Mouse (Mus musculus): ENCODE results near the gene H2-Eb2. TPM values are rescaled to one million over a fixed set of nuclear protein-coding genes. Genes with fewer than 3 reads are reported as not detected.
"Not testable (repeated sequence)": the region's sequence is repeated elsewhere in the genome, so short reads cannot be mapped to it uniquely, and the experiment has no call there.

Gene H2-Eb2
- total RNA-seq, 1 experiment = not detected

- no peak overlapping the region for H3K27ac ChIP-seq (ENCODE audit: insufficient read depth, low read depth, low read length, poor library complexity, severe bottlenecking)
- no peaks in the 10 kb centered on the region for H3K36me3 ChIP-seq (ENCODE audit: control insufficient read depth, insufficient read depth, low read length, poor library complexity, severe bottlenecking)
- in situ Hi-C loops (cut with MboI; ENCODE audit: low sequenced_read_pairs in 2 of 2, unreplicated experiment in 2 of 2) = no loop called here
- no peaks in the 10 kb centered on the region for H3K4me1 ChIP-seq (ENCODE audit: control insufficient read depth in 2 of 2, insufficient read depth in 2 of 2, low read length in 2 of 2, poor library complexity in 1 of 2)
- no peak for DNase-seq (ENCODE audit: low read depth, low spot score)
- no peak overlapping the region for H3K4me3 ChIP-seq (ENCODE audit: insufficient read depth in 1 of 2, low read depth in 1 of 2, low read length in 2 of 2, poor library complexity in 1 of 2, severe bottlenecking in 1 of 2)
- no peaks in the 10 kb centered on the region for H3K9me3 ChIP-seq (ENCODE audit: control insufficient read depth, insufficient read depth, low read depth, low read length)
- no peak overlapping the region for H3K9ac ChIP-seq (ENCODE audit: insufficient read depth, low read depth, low read length, poor library complexity, severe bottlenecking)
- TF ChIP-seq HCFC1 (IDR thresholded peaks at IDR 0.05; ENCODE audit: borderline replicate concordance, insufficient read depth, low read length) (no peak), CHD2 (IDR thresholded peaks at IDR 0.05; ENCODE audit: low read depth, low read length) (no peak), MAFK (IDR thresholded peaks at IDR 0.05; ENCODE audit: insufficient read depth, low read depth, low read length) (no peak), ZC3H11A (IDR thresholded peaks at IDR 0.05; ENCODE audit: borderline replicate concordance, low read depth, low read length) (no peak), ZNF384 (IDR thresholded peaks at IDR 0.05; ENCODE audit: low read depth, low read length) (no peak)
Measured at GRCm38 (mm10) chr17:34307216-34307615, 18.2 kb upstream of the H2-Eb2 start.

DNA sequence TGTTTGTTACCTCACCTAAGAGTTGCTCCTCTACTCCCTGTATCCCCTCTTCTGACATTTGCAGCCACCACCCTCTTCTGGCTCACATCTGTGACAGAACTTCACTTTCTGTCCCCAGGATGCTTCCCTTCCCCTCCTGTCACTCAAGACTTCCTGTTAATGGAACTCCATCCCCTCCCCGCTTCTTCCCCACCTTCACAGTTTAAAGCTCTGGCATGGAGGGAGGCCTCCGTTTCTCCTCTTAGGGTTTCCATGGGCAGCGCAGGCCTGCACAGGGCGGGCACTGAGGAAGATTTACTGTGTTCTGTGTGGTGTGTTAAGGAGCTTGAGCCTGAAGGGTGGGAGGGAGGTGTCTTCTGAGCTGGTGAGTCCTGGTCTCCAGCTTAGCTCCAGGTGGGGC is 17.3 kb upstream of the H2-Eb2 start:
- no peak for TF ChIP-seq HCFC1 (IDR thresholded peaks at IDR 0.05; ENCODE audit: borderline replicate concordance, insufficient read depth, low read length)
- TF ChIP-seq ZC3H11A (IDR thresholded peaks at IDR 0.05; ENCODE audit: borderline replicate concordance, low read depth, low read length) = no peak
- no peak for TF ChIP-seq ZNF384 (IDR thresholded peaks at IDR 0.05; ENCODE audit: low read depth, low read length)
- TF ChIP-seq MAFK (IDR thresholded peaks at IDR 0.05; ENCODE audit: insufficient read depth, low read depth, low read length) = no peak
- TF ChIP-seq CHD2 (IDR thresholded peaks at IDR 0.05; ENCODE audit: low read depth, low read length) = no peak
- no peak overlapping the region for H3K4me3 ChIP-seq (ENCODE audit: insufficient read depth in 1 of 2, low read depth in 1 of 2, low read length in 2 of 2, poor library complexity in 1 of 2, severe bottlenecking in 1 of 2)
- H3K27ac ChIP-seq (ENCODE audit: insufficient read depth, low read depth, low read length, poor library complexity, severe bottlenecking) = no peak overlapping the region
- H3K36me3 ChIP-seq (ENCODE audit: control insufficient read depth, insufficient read depth, low read length, poor library complexity, severe bottlenecking) = no peaks in the 10 kb centered on the region
- no peaks in the 10 kb centered on the region for H3K4me1 ChIP-seq (ENCODE audit: control insufficient read depth in 2 of 2, insufficient read depth in 2 of 2, low read length in 2 of 2, poor library complexity in 1 of 2)
- H3K9me3 ChIP-seq (ENCODE audit: control insufficient read depth, insufficient read depth, low read depth, low read length) = no peaks in the 10 kb centered on the region
- no peak overlapping the region for H3K9ac ChIP-seq (ENCODE audit: insufficient read depth, low read depth, low read length, poor library complexity, severe bottlenecking)
- in situ Hi-C loops (cut with MboI; ENCODE audit: low sequenced_read_pairs in 2 of 2, unreplicated experiment in 2 of 2) = no loop called here
- DNase-seq (ENCODE audit: low read depth, low spot score) = no peak

DNA sequence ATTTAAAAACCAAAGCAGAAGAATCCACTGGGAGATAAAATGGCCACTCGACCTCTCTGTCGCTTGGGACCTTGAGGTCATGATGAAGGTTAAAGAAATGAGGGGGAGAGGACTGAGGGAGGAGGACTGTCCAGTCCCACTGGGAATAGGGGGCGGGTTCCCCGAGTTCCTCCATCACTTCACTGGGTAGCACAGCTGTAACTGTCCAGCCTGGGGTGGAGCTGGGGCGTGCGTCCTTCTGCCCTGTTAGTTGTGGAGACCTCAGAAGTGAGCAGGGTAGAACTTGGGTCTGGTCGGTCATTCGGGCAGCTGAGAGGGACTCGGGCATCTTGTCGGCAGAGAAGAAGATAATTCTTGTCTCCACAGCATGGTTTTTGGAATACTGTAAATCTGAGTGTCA is 16.2 kb upstream of the H2-Eb2 start:
- H3K27ac ChIP-seq (ENCODE audit: insufficient read depth, low read depth, low read length, poor library complexity, severe bottlenecking) = no peak overlapping the region
- no peak overlapping the region for H3K9ac ChIP-seq (ENCODE audit: insufficient read depth, low read depth, low read length, poor library complexity, severe bottlenecking)
- H3K4me1 ChIP-seq (ENCODE audit: control insufficient read depth in 2 of 2, insufficient read depth in 2 of 2, low read length in 2 of 2, poor library complexity in 1 of 2) = peaks cover 0 to 3% of the 10 kb centered on the region in 2 experiments; a peak in 1 of 4 replicates
- in situ Hi-C loops (cut with MboI; ENCODE audit: low sequenced_read_pairs in 2 of 2, unreplicated experiment in 2 of 2) = no loop called here
- H3K4me3 ChIP-seq (ENCODE audit: insufficient read depth in 1 of 2, low read depth in 1 of 2, low read length in 2 of 2, poor library complexity in 1 of 2, severe bottlenecking in 1 of 2) = peak overlapping the region; percentile 52 to 61; a peak in 3 of 4 replicates
- H3K9me3 ChIP-seq (ENCODE audit: control insufficient read depth, insufficient read depth, low read depth, low read length) = no peaks in the 10 kb centered on the region
- no peak for TF ChIP-seq CHD2 (IDR thresholded peaks at IDR 0.05; ENCODE audit: low read depth, low read length)
- no peak for TF ChIP-seq MAFK (IDR thresholded peaks at IDR 0.05; ENCODE audit: insufficient read depth, low read depth, low read length)
- no peak for TF ChIP-seq HCFC1 (IDR thresholded peaks at IDR 0.05; ENCODE audit: borderline replicate concordance, insufficient read depth, low read length)
- TF ChIP-seq ZC3H11A (IDR thresholded peaks at IDR 0.05; ENCODE audit: borderline replicate concordance, low read depth, low read length) = no peak
- no peak for TF ChIP-seq ZNF384 (IDR thresholded peaks at IDR 0.05; ENCODE audit: low read depth, low read length)
- no peaks in the 10 kb centered on the region for H3K36me3 ChIP-seq (ENCODE audit: control insufficient read depth, insufficient read depth, low read length, poor library complexity, severe bottlenecking)
- DNase-seq (ENCODE audit: low read depth, low spot score) = no peak

GRCm38 (mm10) chr17:34309683-34310385 is 15.6 kb upstream of the H2-Eb2 start:
- H3K27ac ChIP-seq (ENCODE audit: insufficient read depth, low read depth, low read length, poor library complexity, severe bottlenecking) = no peak overlapping the region
- in situ Hi-C loops (cut with MboI; ENCODE audit: low sequenced_read_pairs in 2 of 2, unreplicated experiment in 2 of 2) = loop anchor here in 1 of 2 experiments (5.0 kb wide), 1 partner anchor 63 kb away; no protein-coding TSS in a partner anchor
- peak overlapping the region; percentile 48; the same call in 1 of the 2 replicates for H3K9ac ChIP-seq (ENCODE audit: insufficient read depth, low read depth, low read length, poor library complexity, severe bottlenecking)
- H3K4me1 ChIP-seq (ENCODE audit: control insufficient read depth in 2 of 2, insufficient read depth in 2 of 2, low read length in 2 of 2, poor library complexity in 1 of 2) = peaks cover 0 to 4% of the 10 kb centered on the region in 2 experiments; a peak in 1 of 4 replicates
- TF ChIP-seq CHD2 (IDR thresholded peaks at IDR 0.05; ENCODE audit: low read depth, low read length) (no peak), ZC3H11A (IDR thresholded peaks at IDR 0.05; ENCODE audit: borderline replicate concordance, low read depth, low read length) (no peak), HCFC1 (IDR thresholded peaks at IDR 0.05; ENCODE audit: borderline replicate concordance, insufficient read depth, low read length) (no peak), ZNF384 (IDR thresholded peaks at IDR 0.05; ENCODE audit: low read depth, low read length) (no peak), MAFK (IDR thresholded peaks at IDR 0.05; ENCODE audit: insufficient read depth, low read depth, low read length) (no peak)
- no peaks in the 10 kb centered on the region for H3K36me3 ChIP-seq (ENCODE audit: control insufficient read depth, insufficient read depth, low read length, poor library complexity, severe bottlenecking)
- DNase-seq (ENCODE audit: low read depth, low spot score) = no peak
- peak overlapping the region; percentile 52 to 61 for H3K4me3 ChIP-seq (ENCODE audit: insufficient read depth in 1 of 2, low read depth in 1 of 2, low read length in 2 of 2, poor library complexity in 1 of 2, severe bottlenecking in 1 of 2)
- no peaks in the 10 kb centered on the region for H3K9me3 ChIP-seq (ENCODE audit: control insufficient read depth, insufficient read depth, low read depth, low read length)

- H3K27ac ChIP-seq (ENCODE audit: insufficient read depth, low read depth, low read length, poor library complexity, severe bottlenecking); H3K9ac ChIP-seq (ENCODE audit: insufficient read depth, low read depth, low read length, poor library complexity, severe bottlenecking); H3K4me3 ChIP-seq (ENCODE audit: insufficient read depth in 1 of 2, low read depth in 1 of 2, low read length in 2 of 2, poor library complexity in 1 of 2, severe bottlenecking in 1 of 2); H3K4me1 ChIP-seq (ENCODE audit: control insufficient read depth in 2 of 2, insufficient read depth in 2 of 2, low read length in 2 of 2, poor library complexity in 1 of 2); H3K9me3 ChIP-seq (ENCODE audit: control insufficient read depth, insufficient read depth, low read depth, low read length); DNase-seq (ENCODE audit: low read depth, low spot score); H3K36me3 ChIP-seq (ENCODE audit: control insufficient read depth, insufficient read depth, low read length, poor library complexity, severe bottlenecking): not testable (repeated sequence)
- in situ Hi-C loops (cut with MboI; ENCODE audit: low sequenced_read_pairs in 2 of 2, unreplicated experiment in 2 of 2) = loop anchor here in 1 of 2 experiments (5.0 kb wide), 1 partner anchor 63 kb away; no protein-coding TSS in a partner anchor
Measured at GRCm38 (mm10) chr17:34310526-34310925, 14.9 kb upstream of the H2-Eb2 start.
